Mouse (Mus musculus): ENCODE data around the gene Grip1. TPM values are rescaled to one million over a fixed set of nuclear protein-coding genes. Genes with fewer than 3 reads are reported as not detected.

Grip1 gene
- total RNA-seq, 2 experiments from 2014 or later, result 20.3 to 22.2 TPM

DNA sequence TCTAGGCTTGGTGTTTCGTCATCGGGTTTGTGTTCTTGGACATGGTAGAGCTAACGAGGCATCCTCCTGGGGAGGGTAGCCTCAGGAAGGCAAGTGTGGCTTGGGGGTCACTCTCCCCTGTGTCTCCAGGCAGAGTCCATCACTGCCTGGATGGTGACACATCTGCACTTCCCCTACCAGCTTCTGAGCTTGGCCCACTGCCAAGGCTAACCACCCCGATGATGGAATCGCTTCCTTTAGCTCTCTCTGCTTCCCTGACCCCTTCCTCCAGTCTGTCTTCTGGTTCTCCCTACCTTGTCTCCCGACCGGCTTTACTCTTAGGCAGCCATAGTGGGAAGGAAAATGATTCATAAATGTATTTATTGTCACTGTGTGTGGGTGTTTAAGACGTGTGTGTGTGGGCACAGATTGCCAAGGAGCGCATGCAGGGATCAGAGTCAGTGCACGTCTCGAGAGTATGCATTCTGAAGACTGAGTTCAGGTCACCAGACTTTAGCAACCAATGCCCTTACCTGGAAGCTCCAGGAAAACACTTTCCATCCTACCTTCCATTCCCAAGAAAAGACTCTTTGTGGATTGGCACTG, 415.5 kb downstream of the Grip1 start:
- intact Hi-C loops (cut with DNase I), result loop anchor here (5.0 kb wide), 1 partner anchor 67 kb away; no protein-coding TSS in a partner anchor
- DNase-seq (ENCODE audit: extremely low spot score in 1 of 2, low spot score in 2 of 2), result peak in 1 of 2 experiments; percentile 15
- TF ChIP-seq CTCF (IDR thresholded peaks at IDR 0.05), result no peak
- no peak overlapping the region for H3K27ac ChIP-seq
- no peak overlapping the region for H3K4me3 ChIP-seq

- H3K27ac ChIP-seq, result no peak overlapping the region
- no peak for DNase-seq (ENCODE audit: extremely low spot score in 1 of 2, low spot score in 2 of 2)
- intact Hi-C loops (cut with DNase I), result no loop called here
- H3K4me3 ChIP-seq, result no peak overlapping the region
- no peak for TF ChIP-seq CTCF (IDR thresholded peaks at IDR 0.05)
Observed at GRCm38 (mm10) chr10:119876721-119877120, 423.1 kb downstream of the Grip1 start.

GRCm38 (mm10) chr10:119878331-119878730, 424.7 kb downstream of the Grip1 start:
- no peak for TF ChIP-seq CTCF (IDR thresholded peaks at IDR 0.05)
- no peak overlapping the region for H3K27ac ChIP-seq

DNA sequence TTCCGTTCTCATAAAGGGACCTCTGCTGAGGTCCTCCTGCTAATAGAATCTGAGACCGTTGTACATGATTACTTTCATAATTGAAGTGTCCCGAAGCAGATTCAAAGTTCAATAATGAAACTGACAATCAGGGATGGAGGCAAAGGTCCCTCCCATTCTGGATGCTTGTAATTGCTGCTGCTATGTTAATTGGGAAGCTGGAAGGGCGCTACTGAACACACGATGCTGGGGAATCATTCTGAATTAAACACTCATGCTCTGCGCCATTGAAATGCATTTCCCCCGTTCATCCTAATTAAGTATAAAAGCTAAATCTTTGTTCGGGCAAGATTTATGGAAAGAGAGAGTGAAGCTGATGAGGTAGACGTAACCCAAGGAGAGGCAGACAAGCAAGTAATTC, 431.0 kb downstream of the Grip1 start:
- intact Hi-C loops (cut with DNase I), result loop anchor here (10.0 kb wide), 1 partner anchor 180 kb away; no protein-coding TSS in a partner anchor
- H3K4me3 ChIP-seq, result no peak overlapping the region
- no peak for DNase-seq (ENCODE audit: extremely low spot score in 1 of 2, low spot score in 2 of 2)
- no peak for TF ChIP-seq CTCF (IDR thresholded peaks at IDR 0.05)
- H3K27ac ChIP-seq, result no peak overlapping the region

More at GRCm38 (mm10) chr10:119878331-119878730, 424.7 kb downstream of the Grip1 start:
- no peak for DNase-seq (ENCODE audit: extremely low spot score in 1 of 2, low spot score in 2 of 2)
- intact Hi-C loops (cut with DNase I), result no loop called here
- H3K4me3 ChIP-seq, result no peak overlapping the region

DNA sequence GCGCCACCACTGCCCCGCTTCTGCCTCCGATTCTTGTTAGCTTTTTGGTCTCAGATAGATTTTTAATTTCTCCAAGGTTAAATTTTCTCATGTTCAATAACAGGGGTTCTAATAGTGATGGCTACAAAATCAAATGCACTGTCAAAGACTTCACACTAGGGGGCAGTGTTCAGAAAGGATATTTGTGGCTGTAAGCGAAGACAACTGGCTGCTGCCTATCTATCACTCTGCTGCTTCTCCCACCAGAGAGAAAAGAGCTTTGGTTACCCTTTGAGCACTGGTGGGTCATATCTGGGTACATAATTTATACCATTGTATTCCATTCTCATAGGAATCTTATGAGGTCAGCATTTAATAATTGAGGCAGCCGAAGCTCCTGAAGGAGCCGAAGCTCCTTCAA, 431.9 kb downstream of the Grip1 start:
- intact Hi-C loops (cut with DNase I), result loop anchor here (5.0 to 10.0 kb wide), 2 partner anchors 179 to 242 kb away; no protein-coding TSS in a partner anchor
- Histone ChIP-seq H3K4me3 (no peak overlapping the region), H3K27ac (no peak overlapping the region)
- peak; percentile 68 for TF ChIP-seq CTCF (IDR thresholded peaks at IDR 0.05)
- DNase-seq (ENCODE audit: extremely low spot score in 1 of 2, low spot score in 2 of 2), result no peak

DNA sequence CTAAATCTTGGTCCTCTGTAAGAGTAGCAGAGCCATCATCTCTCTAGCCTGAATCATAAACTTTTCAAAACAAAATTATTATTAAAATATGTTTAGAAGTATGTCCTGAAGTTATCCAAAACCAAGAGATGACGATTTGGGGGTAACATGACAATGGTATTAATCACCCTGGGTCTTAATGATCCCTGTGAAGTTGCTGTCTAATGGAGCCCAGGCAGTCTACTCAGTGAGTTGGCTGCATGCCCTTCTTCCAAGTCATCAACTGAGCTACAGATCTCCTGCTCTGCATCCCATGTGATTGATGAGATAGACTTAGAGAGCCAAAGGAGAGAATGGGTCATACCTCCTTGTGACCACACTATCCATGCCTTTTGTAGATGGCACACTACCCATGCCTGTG, 433.1 kb downstream of the Grip1 start:
- DNase-seq (ENCODE audit: extremely low spot score in 1 of 2, low spot score in 2 of 2), result no peak
- TF ChIP-seq CTCF (IDR thresholded peaks at IDR 0.05), result no peak
- no peak overlapping the region for H3K4me3 ChIP-seq
- intact Hi-C loops (cut with DNase I), result loop anchor here (5.0 to 10.0 kb wide), 2 partner anchors 178 to 241 kb away; no protein-coding TSS in a partner anchor
- H3K27ac ChIP-seq, result no peak overlapping the region

DNA sequence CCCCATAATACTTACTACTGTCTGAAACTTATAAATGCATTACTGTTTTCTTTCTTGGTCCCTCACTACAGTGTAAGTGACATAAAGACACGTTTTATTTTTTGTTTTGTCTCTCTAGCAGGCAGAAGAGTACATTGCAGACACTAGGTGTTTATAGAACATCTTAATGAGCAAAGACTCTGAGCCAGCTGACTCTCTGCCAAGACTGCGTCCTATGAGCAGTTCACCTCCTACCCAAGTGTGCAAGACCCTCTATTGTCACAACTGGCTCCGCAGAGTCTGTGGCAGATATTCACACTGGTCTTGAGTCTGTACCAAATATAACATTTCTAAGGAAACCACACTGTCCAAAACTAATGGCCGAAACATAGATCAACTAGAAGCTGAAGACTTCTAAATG, 449.1 kb downstream of the Grip1 start:
- Histone ChIP-seq H3K27ac (no peak overlapping the region), H3K4me3 (no peak overlapping the region)
- TF ChIP-seq CTCF (IDR thresholded peaks at IDR 0.05), result no peak
- intact Hi-C loops (cut with DNase I), result no loop called here
- DNase-seq (ENCODE audit: extremely low spot score in 1 of 2, low spot score in 2 of 2), result no peak

- intact Hi-C loops (cut with DNase I), result no loop called here
- TF ChIP-seq CTCF (IDR thresholded peaks at IDR 0.05), result no peak
- no peak for DNase-seq (ENCODE audit: extremely low spot score in 1 of 2, low spot score in 2 of 2)
- Histone ChIP-seq H3K4me3 (no peak overlapping the region), H3K27ac (no peak overlapping the region)
Observed at GRCm38 (mm10) chr10:119906869-119907268, 453.2 kb downstream of the Grip1 start.

- Histone ChIP-seq H3K27ac (no peak overlapping the region), H3K4me3 (no peak overlapping the region)
- no peak for DNase-seq (ENCODE audit: extremely low spot score in 1 of 2, low spot score in 2 of 2)
- intact Hi-C loops (cut with DNase I), result no loop called here
- no peak for TF ChIP-seq CTCF (IDR thresholded peaks at IDR 0.05)
Observed at GRCm38 (mm10) chr10:119917995-119918394, 464.4 kb downstream of the Grip1 start.

GRCm38 (mm10) chr10:119927963-119928362, 474.3 kb downstream of the Grip1 start:
- TF ChIP-seq CTCF (IDR thresholded peaks at IDR 0.05), result no peak
- intact Hi-C loops (cut with DNase I), result no loop called here
- no peak overlapping the region for H3K27ac ChIP-seq
- no peak for DNase-seq (ENCODE audit: extremely low spot score in 1 of 2, low spot score in 2 of 2)
- no peak overlapping the region for H3K4me3 ChIP-seq

DNA sequence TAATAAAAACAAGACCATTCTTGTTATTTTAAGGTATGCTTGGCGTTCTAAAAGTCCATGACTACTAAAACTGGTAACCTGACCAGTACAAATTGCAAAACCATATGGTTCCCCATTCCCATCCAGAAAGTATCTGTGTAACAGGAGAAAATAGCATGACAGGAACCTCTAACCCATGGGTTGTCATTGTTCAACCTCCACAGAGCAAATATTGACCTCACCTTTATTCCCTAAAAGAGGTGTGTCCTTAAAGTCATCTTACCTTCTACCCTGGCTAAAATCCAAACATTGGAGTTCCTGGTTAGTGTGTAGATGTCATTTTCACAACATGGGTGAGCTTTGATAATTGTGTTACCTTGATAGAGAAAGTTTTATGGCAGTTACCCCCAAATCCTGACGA, 475.3 kb downstream of the Grip1 start:
- no peak overlapping the region for H3K27ac ChIP-seq
- no peak for TF ChIP-seq CTCF (IDR thresholded peaks at IDR 0.05)
- intact Hi-C loops (cut with DNase I), result no loop called here
- no peak for DNase-seq (ENCODE audit: extremely low spot score in 1 of 2, low spot score in 2 of 2)
- no peak overlapping the region for H3K4me3 ChIP-seq

DNA sequence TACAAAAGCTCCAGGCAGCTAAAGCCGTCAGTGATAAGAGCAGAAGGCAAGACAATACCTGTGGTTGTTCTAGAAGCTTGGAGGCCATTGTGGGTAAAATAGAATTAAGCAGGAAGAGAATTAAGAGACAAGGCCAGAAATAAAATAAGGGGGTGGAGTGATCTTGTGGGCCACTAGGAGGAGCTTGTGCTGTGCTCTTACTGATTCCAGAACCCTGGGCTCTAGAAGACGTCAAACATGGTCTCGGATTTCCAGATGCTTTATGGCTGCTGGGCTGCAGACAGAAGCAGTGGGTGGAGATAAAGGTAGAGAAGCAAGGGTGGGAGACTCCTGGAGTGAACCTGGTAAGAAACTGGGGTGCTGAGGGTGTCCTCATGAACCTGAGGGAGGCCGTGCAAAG, 479.2 kb downstream of the Grip1 start:
- H3K27ac ChIP-seq, result no peak overlapping the region
- no peak for DNase-seq (ENCODE audit: extremely low spot score in 1 of 2, low spot score in 2 of 2)
- intact Hi-C loops (cut with DNase I), result no loop called here
- no peak; the same call in 1 of the 2 replicates for TF ChIP-seq CTCF (IDR thresholded peaks at IDR 0.05)
- H3K4me3 ChIP-seq, result no peak overlapping the region

- TF ChIP-seq CTCF (IDR thresholded peaks at IDR 0.05), result no peak
- no peak for DNase-seq (ENCODE audit: extremely low spot score in 1 of 2, low spot score in 2 of 2)
- Histone ChIP-seq H3K4me3 (no peak overlapping the region), H3K27ac (no peak overlapping the region)
- intact Hi-C loops (cut with DNase I), result no loop called here
Observed at GRCm38 (mm10) chr10:119933362-119933761, 479.7 kb downstream of the Grip1 start.

Data from left cerebral cortex, adult 2 months (tissue).